In the genomic region with DNA sequence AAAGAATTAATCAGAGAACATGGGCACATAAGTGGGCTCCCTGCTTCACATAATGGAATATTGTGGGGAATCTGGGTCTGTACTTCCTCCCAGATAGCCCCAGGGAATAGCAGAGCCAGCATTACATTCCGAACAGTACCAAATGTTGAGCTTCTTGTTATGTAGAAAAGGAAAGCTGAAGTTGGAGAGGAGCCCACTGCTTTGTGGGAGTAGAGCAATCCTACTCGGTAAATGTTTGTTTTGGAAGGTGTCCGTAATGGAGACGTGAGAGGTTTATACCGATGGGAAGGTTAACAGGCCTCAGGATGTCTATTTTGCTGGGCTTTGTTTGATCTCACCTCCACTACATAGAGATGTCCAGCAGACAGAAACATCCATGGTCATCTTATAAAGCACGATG, we compare ENCODE assay signal across 25 mouse cellular contexts.
DNase-seq lines count a peak whose midpoint lies in the region; ATAC-seq and TF ChIP-seq lines count a peak whose summit lies in the region.
"Had no signal": no experiment of that assay in that cellular context is flagged by ENCODE, and none has a peak within 500 bp of the region (broad histone marks: within the 10 kb centered on the region; RNA-seq: fewer than 3 reads in every experiment).

No protein-coding gene starts in this region.

- H3K9ac ChIP-seq in forebrain, embryonic 14.5 days (ENCODE audit: low read length), result no peak overlapping the region
- H3K9ac ChIP-seq in forebrain, postnatal 0 days, result no peak overlapping the region
- no peak overlapping the region for H3K9ac ChIP-seq in heart, adult 2 months (ENCODE audit: low read depth, low read length)
- H3K9ac ChIP-seq: heart, embryonic 13.5 days; hindbrain, embryonic 13.5 days; limb, embryonic 12.5 days; liver, embryonic 13.5 days; lung, embryonic 15.5 days had no signal

- no peak for TF ChIP-seq POLR2A in heart, adult 2 months (IDR thresholded peaks at IDR 0.05; ENCODE audit: insufficient read depth, low read depth, low read length)

- intact Hi-C loops in heart, adult 2 months (cut with DNase I), result no loop called here

- H3K27me3 ChIP-seq in forebrain, embryonic 14.5 days (replicated peaks; ENCODE audit: control insufficient read depth, insufficient read depth, low read length), result no peaks in the 10 kb centered on the region
- no peaks in the 10 kb centered on the region for H3K27me3 ChIP-seq in forebrain, postnatal 0 days (ENCODE audit: insufficient read depth, low read length)
- no peaks in the 10 kb centered on the region for H3K27me3 ChIP-seq in heart, adult 2 months (ENCODE audit: control insufficient read depth, insufficient read depth, low read length)
- H3K27me3 ChIP-seq: heart, embryonic 13.5 days; hindbrain, embryonic 13.5 days; limb, embryonic 12.5 days; liver, embryonic 13.5 days; lung, embryonic 15.5 days had no signal

- H3K9me3 ChIP-seq in forebrain, embryonic 14.5 days (replicated peaks; ENCODE audit: control insufficient read depth, low read length), result no peaks in the 10 kb centered on the region
- H3K9me3 ChIP-seq in forebrain, postnatal 0 days (ENCODE audit: low read length), result no peaks in the 10 kb centered on the region
- H3K9me3 ChIP-seq: forebrain, embryonic 10.5 days; heart, embryonic 13.5 days; limb, embryonic 12.5 days; liver, embryonic 13.5 days; lung, embryonic 15.5 days had no signal

- no peaks in the 10 kb centered on the region for H3K79me2 ChIP-seq in heart, adult 2 months (replicated peaks; ENCODE audit: control insufficient read depth, insufficient read depth, low read length)

- peak; percentile 3 for DNase-seq in forebrain, embryonic 14.5 days (ENCODE audit: low spot score)
- no peak for DNase-seq in forebrain, postnatal 0 days
- DNase-seq in heart, postnatal 4 days, result peak; percentile 12
- no peak for DNase-seq in heart, adult 2 months
- DNase-seq in lung, postnatal 25 days (ENCODE audit: low spot score), result peak; percentile 14
- no peak for DNase-seq in lung, postnatal 14 days
- DNase-seq in cerebellum, postnatal 10 days, result no peak
- DNase-seq: adrenal gland, postnatal 14 days; cerebellum, adult 18-20 months; cerebellum, postnatal 14 days; heart, postnatal 36 days; kidney, adult 9 months; kidney, postnatal 14 days; liver, embryonic 13.5 days; midbrain, embryonic 14.5 days; retina, postnatal 1 day; right cerebral cortex, postnatal 14 days; thymus, postnatal 4 days had no signal

- TF ChIP-seq EP300 in heart, adult 2 months (IDR thresholded peaks at IDR 0.05; ENCODE audit: insufficient read depth, low read depth, low read length), result no peak

- no peak overlapping the region for H3K4me3 ChIP-seq in forebrain, embryonic 14.5 days (ENCODE audit: low read depth, low read length)
- H3K4me3 ChIP-seq in forebrain, postnatal 0 days (ENCODE audit: low read depth, low read length), result no peak overlapping the region
- no peak overlapping the region for H3K4me3 ChIP-seq in heart, adult 2 months
- H3K4me3 ChIP-seq: forebrain, embryonic 10.5 days; heart, embryonic 13.5 days; hindbrain, embryonic 13.5 days; limb, embryonic 12.5 days; liver, embryonic 13.5 days; lung, embryonic 15.5 days had no signal

- no peak for TF ChIP-seq CTCF in forebrain, postnatal 0 days (IDR thresholded peaks at IDR 0.05; ENCODE audit: low read depth)
- no peak for TF ChIP-seq CTCF in heart, adult 2 months (IDR thresholded peaks at IDR 0.05)

- no peaks in the 10 kb centered on the region for H3K36me3 ChIP-seq in forebrain, embryonic 14.5 days (ENCODE audit: control insufficient read depth, insufficient read depth, low read length)
- no peaks in the 10 kb centered on the region for H3K36me3 ChIP-seq in forebrain, postnatal 0 days (ENCODE audit: insufficient read depth)
- H3K36me3 ChIP-seq in heart, adult 2 months (ENCODE audit: control insufficient read depth, insufficient read depth, low read length), result no peaks in the 10 kb centered on the region
- H3K36me3 ChIP-seq: forebrain, embryonic 10.5 days; heart, embryonic 13.5 days; hindbrain, embryonic 13.5 days; limb, embryonic 12.5 days; liver, embryonic 13.5 days; lung, embryonic 15.5 days had no signal

- H3K4me2 ChIP-seq in forebrain, embryonic 14.5 days (ENCODE audit: low read length), result no peak overlapping the region
- H3K4me2 ChIP-seq in forebrain, postnatal 0 days (ENCODE audit: low read depth), result no peak overlapping the region
- H3K4me2 ChIP-seq: heart, embryonic 13.5 days; hindbrain, embryonic 13.5 days; limb, embryonic 12.5 days; liver, embryonic 13.5 days; lung, embryonic 15.5 days had no signal

- WGBS in forebrain, embryonic 14.5 days, result 81% methylated on average over 6 of the region's 6 CpGs
- WGBS in forebrain, postnatal 0 days, result 59% methylated on average over 6 of the region's 6 CpGs
- 38% methylated on average over 6 of the region's 6 CpGs for WGBS in heart, adult 2 months

- no peaks in the 10 kb centered on the region for H3K4me1 ChIP-seq in forebrain, embryonic 14.5 days (ENCODE audit: control insufficient read depth, insufficient read depth, low read length)
- no peaks in the 10 kb centered on the region for H3K4me1 ChIP-seq in forebrain, postnatal 0 days (ENCODE audit: insufficient read depth)
- no peaks in the 10 kb centered on the region; the same call in 1 of the 2 replicates for H3K4me1 ChIP-seq in heart, adult 2 months (ENCODE audit: control insufficient read depth, insufficient read depth, low read length)
- H3K4me1 ChIP-seq: forebrain, embryonic 10.5 days; heart, embryonic 13.5 days; hindbrain, embryonic 13.5 days; liver, embryonic 13.5 days; lung, embryonic 15.5 days had no signal

- no peak overlapping the region for H3K27ac ChIP-seq in forebrain, embryonic 14.5 days (ENCODE audit: low read depth, low read length)
- H3K27ac ChIP-seq in forebrain, postnatal 0 days (ENCODE audit: low read depth, low read length), result no peak overlapping the region
- no peak overlapping the region for H3K27ac ChIP-seq in heart, adult 2 months
- H3K27ac ChIP-seq: forebrain, embryonic 10.5 days; heart, embryonic 13.5 days; hindbrain, embryonic 13.5 days; limb, embryonic 12.5 days; liver, embryonic 13.5 days; lung, embryonic 15.5 days had no signal

- no peak for ATAC-seq in forebrain, embryonic 14.5 days
- no peak for ATAC-seq in forebrain, postnatal 0 days
- ATAC-seq: forebrain, embryonic 16.5 days; intestine, embryonic 16.5 days had no signal

Comparison
In these comparisons a context has a peak if more than half of its experiments do, and no peak if none do; other contexts are left out.
1. DNase-seq: peak in forebrain, embryonic 14.5 days (single experiment), heart, postnatal 4 days (single experiment) and lung, postnatal 25 days (single experiment); none in forebrain, postnatal 0 days (single experiment), heart, adult 2 months (0 of 2), lung, postnatal 14 days (single experiment) and cerebellum, postnatal 10 days (0 of 2).